Mouse (Mus musculus) cerebellum, adult 2 months (tissue): ENCODE results near the gene Kazn.

Experiments
- CTCF ChIP-seq: fragments of 200-500 bp; IDR thresholded peaks from 2 replicates; pipeline ENCODE4 v1.5.1; 2011; ENCODE audit warnings: low read depth, mild to moderate bottlenecking, control low read depth, low read length, moderate library complexity, borderline replicate concordance; ENCODE audit not compliant: insufficient read depth
- POLR2A ChIP-seq: fragments of 200-500 bp; IDR thresholded peaks from 2 replicates; pipeline ENCODE4 v1.6.1; 2011; ENCODE audit warnings: low read length, control low read depth, borderline replicate concordance; ENCODE audit not compliant: insufficient read depth

DNA sequence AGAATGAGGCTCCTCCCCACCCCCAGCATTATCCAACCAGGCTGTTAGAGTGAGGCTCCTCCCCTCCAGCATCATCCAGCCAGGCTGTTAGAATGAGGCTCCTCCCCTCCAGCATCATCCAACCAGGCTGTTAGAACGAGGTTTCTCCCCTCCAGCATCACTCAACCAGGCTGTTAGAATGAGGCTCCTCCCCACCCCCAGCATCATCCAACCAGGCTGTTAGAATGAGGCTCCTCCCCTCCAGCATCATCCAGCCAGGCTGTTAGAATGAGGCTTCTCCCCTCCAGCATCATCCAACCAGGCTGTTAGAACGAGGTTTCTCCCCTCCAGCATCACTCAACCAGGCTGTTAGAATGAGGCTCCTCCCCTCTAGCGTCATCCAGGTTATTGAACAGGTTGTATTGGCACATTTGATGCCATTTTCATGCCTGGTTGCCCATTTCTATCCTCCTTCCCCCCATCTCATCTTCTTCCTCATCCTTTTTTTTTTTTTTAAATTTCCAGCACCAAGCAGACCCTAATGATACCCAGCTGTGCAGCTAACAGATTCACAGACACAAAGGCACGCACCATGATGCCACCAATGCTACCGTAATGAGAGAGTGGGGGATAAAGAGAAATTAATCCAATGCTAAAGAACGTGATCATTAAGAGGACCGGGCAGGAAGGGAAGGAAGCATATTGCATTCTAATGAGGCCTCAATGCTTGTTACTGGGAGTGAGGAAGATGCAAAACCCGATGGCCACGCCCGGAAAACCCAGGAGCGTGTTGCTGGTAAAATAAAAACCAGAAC is 35.4 kb upstream of the Kazn start:
- TF ChIP-seq POLR2A (no peak), CTCF (no peak)
